Mouse (Mus musculus): ENCODE measurements at regions not wholly inside any gene's neighbourhood (a gene's known extent, or its start where the extent isn't known, plus 50 kb on each side); places are given as distances from the start of the nearest gene placed in this dataset.
A peak's percentile ranks its signal among the peaks of the same experiment; 100 is the strongest.

- no peaks in the 10 kb centered on the region for H3K4me1 ChIP-seq (ENCODE audit: control insufficient read depth in 1 of 2, insufficient read depth in 2 of 2, low read length in 2 of 2)
- peak; percentile 69 for DNase-seq (ENCODE audit: low read depth, low spot score)
- H3K9me3 ChIP-seq (replicated peaks; ENCODE audit: insufficient read depth, low read length) = no peaks in the 10 kb centered on the region
- TF ChIP-seq BHLHE40 (IDR thresholded peaks at IDR 0.05; ENCODE audit: borderline replicate concordance, low read depth, low read length) (no peak), ZKSCAN1 (IDR thresholded peaks at IDR 0.05; ENCODE audit: low read depth, low read length) (no peak), SMC3 (IDR thresholded peaks at IDR 0.05; ENCODE audit: low read depth, low read length) (peak; percentile 76), MAX (IDR thresholded peaks at IDR 0.05; ENCODE audit: low read length) (no peak), CHD1 (IDR thresholded peaks at IDR 0.05; ENCODE audit: low read depth, low read length) (no peak), TCF12 (IDR thresholded peaks at IDR 0.05; ENCODE audit: low read depth, low read length) (no peak), MEF2A (IDR thresholded peaks at IDR 0.05; ENCODE audit: extremely low read depth, insufficient replicate concordance, low read depth, low read length, poor library complexity, severe bottlenecking) (no peak), ZMIZ1 (IDR thresholded peaks at IDR 0.05; ENCODE audit: low read depth, low read length) (no peak), MXI1 (IDR thresholded peaks at IDR 0.05; ENCODE audit: low read depth, low read length) (no peak), RAD21 (IDR thresholded peaks at IDR 0.05; ENCODE audit: low read depth, low read length) (peak; percentile 54), MYB (IDR thresholded peaks at IDR 0.05; ENCODE audit: low read depth, low read length) (no peak), ZNF384 (IDR thresholded peaks at IDR 0.05; ENCODE audit: low read depth, low read length) (no peak), GABPA (IDR thresholded peaks at IDR 0.05; ENCODE audit: low read depth, low read length) (no peak), POLR2AphosphoS2 (IDR thresholded peaks at IDR 0.05; ENCODE audit: low read length) (no peak), MYC (IDR thresholded peaks at IDR 0.05; ENCODE audit: low read depth, low read length) (no peak), CHD2 (IDR thresholded peaks at IDR 0.05; ENCODE audit: low read length) (no peak), MAFK (IDR thresholded peaks at IDR 0.05; ENCODE audit: borderline replicate concordance, low read depth, low read length) (no peak), USF2 (IDR thresholded peaks at IDR 0.05; ENCODE audit: borderline replicate concordance in 1 of 2, insufficient read depth in 1 of 2, low read depth in 1 of 2, low read length in 2 of 2) (no peak), CTCF (IDR thresholded peaks at IDR 0.05 in 2 of 3, conservative IDR thresholded peaks at IDR 0.05 in 1 of 3; ENCODE audit: control insufficient read depth in 1 of 3, insufficient read depth in 1 of 3, low read depth in 2 of 3, low read length in 3 of 3, poor library complexity in 1 of 3, severe bottlenecking in 1 of 3) (peak; percentile 71 to 79 (median 72))
- no peak overlapping the region for H3K9ac ChIP-seq (ENCODE audit: control insufficient read depth, low read depth, low read length, poor library complexity, severe bottlenecking)
- no peaks in the 10 kb centered on the region for H3K79me2 ChIP-seq (ENCODE audit: control insufficient read depth, insufficient read depth, low read length, poor library complexity)
- no peaks in the 10 kb centered on the region for H3K36me3 ChIP-seq (ENCODE audit: control insufficient read depth in 1 of 2, insufficient read depth in 2 of 2, low read length in 2 of 2)
- peaks cover 0 to 4% of the 10 kb centered on the region in 2 experiments; a peak in 1 of 4 replicates for H3K27me3 ChIP-seq (ENCODE audit: control insufficient read depth in 1 of 2, insufficient read depth in 2 of 2, low read length in 2 of 2)
- no peak overlapping the region for H3K27ac ChIP-seq (ENCODE audit: control insufficient read depth, low read depth, low read length)
- H3K4me3 ChIP-seq (ENCODE audit: control insufficient read depth in 1 of 2, insufficient read depth in 1 of 2, low read depth in 2 of 2, low read length in 2 of 2) = no peak overlapping the region
Measured at GRCm38 (mm10) chr4:149841856-149842255, 67.8 kb upstream of the Slc25a33 start.

DNA sequence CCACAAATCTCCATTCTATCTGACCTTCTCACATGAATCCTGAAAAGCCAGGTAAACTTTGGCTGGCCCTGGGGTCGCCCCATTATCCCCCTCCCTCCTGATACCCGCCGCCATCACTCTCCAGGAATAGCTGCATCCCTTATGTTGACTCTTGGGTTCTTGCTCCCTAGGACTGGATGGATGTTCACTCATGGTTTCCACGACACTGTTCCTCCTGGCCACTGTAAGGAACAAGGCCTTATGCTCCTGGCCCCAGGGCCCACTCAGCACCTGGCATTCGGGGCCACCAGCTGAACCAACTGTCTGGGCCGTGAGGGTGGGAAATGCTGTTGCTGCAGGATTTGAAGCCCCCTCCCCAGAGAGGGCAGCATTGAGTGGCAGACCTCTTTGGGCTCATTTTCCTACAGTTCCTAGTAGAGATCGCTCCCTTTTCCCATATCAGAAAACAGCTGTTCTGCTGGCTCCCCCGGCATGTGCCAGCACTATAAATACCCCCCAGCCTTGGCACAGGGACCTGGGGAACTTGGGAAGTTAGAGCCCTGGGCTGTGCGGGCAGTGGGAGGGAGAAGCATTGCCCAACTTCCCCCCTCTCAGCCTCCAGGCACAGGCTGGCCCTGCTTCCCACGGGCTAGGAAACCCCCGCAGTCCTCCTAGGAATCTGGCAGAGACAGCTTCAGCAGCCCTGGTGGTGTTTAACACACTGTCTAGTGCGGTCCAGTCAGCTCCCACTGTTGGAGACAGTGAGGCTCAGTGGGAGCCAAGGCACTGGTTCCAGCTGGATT lies 66.6 kb upstream of the Slc25a33 start:
- Histone ChIP-seq H3K27me3 (ENCODE audit: control insufficient read depth in 1 of 2, insufficient read depth in 2 of 2, low read length in 2 of 2) (peaks cover 0 to 4% of the 10 kb centered on the region in 2 experiments; a peak in 1 of 4 replicates), H3K4me1 (ENCODE audit: control insufficient read depth in 1 of 2, insufficient read depth in 2 of 2, low read length in 2 of 2) (no peaks in the 10 kb centered on the region), H3K27ac (ENCODE audit: control insufficient read depth, low read depth, low read length) (no peak overlapping the region), H3K79me2 (ENCODE audit: control insufficient read depth, insufficient read depth, low read length, poor library complexity) (no peaks in the 10 kb centered on the region), H3K36me3 (ENCODE audit: control insufficient read depth in 1 of 2, insufficient read depth in 2 of 2, low read length in 2 of 2) (no peaks in the 10 kb centered on the region), H3K4me3 (ENCODE audit: control insufficient read depth in 1 of 2, insufficient read depth in 1 of 2, low read depth in 2 of 2, low read length in 2 of 2) (no peak overlapping the region), H3K9ac (ENCODE audit: control insufficient read depth, low read depth, low read length, poor library complexity, severe bottlenecking) (no peak overlapping the region), H3K9me3 (replicated peaks; ENCODE audit: insufficient read depth, low read length) (no peaks in the 10 kb centered on the region)
- DNase-seq (ENCODE audit: low read depth, low spot score) = no peak
- TF ChIP-seq MEF2A (IDR thresholded peaks at IDR 0.05; ENCODE audit: extremely low read depth, insufficient replicate concordance, low read depth, low read length, poor library complexity, severe bottlenecking) = no peak
- TF ChIP-seq UBTF (IDR thresholded peaks at IDR 0.05; ENCODE audit: borderline replicate concordance, insufficient read depth, low read depth, low read length) = no peak
- TF ChIP-seq ETS1 (IDR thresholded peaks at IDR 0.05; ENCODE audit: low read depth, low read length) = no peak
- no peak for TF ChIP-seq MAX (IDR thresholded peaks at IDR 0.05; ENCODE audit: low read length)

Measured in MEL (cell line).